Mouse (Mus musculus) cortical plate, adult 2 months (tissue): ENCODE data around the gene Dync1li2.

Source experiments
- CTCF ChIP-seq: fragments of 200-500 bp; IDR thresholded peaks from 2 replicates; pipeline ENCODE4 v1.5.1; 2011; ENCODE audit warnings: mild to moderate bottlenecking, control low read depth, low read length; ENCODE audit not compliant: insufficient read depth; ENCODE audit errors: extremely low read depth
- POLR2A ChIP-seq: fragments of 200-500 bp; IDR thresholded peaks from 2 replicates; pipeline ENCODE4 v1.6.1; 2011; ENCODE audit warnings: mild to moderate bottlenecking, low read length, control low read depth; ENCODE audit not compliant: insufficient read depth; ENCODE audit errors: extremely low read depth

DNA sequence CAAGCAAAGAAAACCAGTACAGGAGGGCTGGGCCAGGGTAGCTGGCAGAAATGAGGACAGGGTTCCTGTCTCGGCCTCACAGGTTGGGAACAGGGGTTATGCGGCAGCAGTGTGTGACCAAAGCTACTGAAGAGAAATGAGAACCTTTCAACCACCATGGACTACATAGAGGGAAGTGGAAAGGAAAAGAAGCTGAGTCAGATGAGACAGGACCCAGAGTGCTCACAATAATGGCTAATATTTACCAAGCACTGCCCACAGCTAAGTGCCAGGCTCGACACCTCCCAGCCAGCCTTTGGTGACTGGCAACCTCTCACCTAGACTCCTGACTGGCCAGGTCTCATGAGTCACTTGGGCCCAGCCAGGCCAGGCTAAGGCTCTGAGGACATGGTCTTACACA is 58.9 kb downstream of the Dync1li2 start:
- TF ChIP-seq CTCF (no peak), POLR2A (no peak)
